Mouse (Mus musculus) ES-Bruce4 (cell line): ENCODE data around the gene Hist1h2be.

Experiments
- CTCF ChIP-seq: IDR thresholded peaks from one replicate; pipeline ENCODE4 v1.8.1; 2011; ENCODE audit warnings: low read depth, low read length
- EP300 ChIP-seq: IDR thresholded peaks from 2 replicates; pipeline ENCODE4 v1.6.1; 2011; ENCODE audit warnings: low read depth, low read length; ENCODE audit not compliant: insufficient read depth
- POLR2A ChIP-seq: IDR thresholded peaks from one replicate; pipeline ENCODE4 v1.8.1; 2011; ENCODE audit warnings: low read length; ENCODE audit not compliant: insufficient read depth

- no peak for TF ChIP-seq POLR2A
- TF ChIP-seq CTCF, result no peak
- TF ChIP-seq EP300, result no peak
Measured at GRCm38 (mm10) chr13:23630653-23631052, 9.7 kb upstream of the Hist1h2be start.
